In the genomic region with DNA sequence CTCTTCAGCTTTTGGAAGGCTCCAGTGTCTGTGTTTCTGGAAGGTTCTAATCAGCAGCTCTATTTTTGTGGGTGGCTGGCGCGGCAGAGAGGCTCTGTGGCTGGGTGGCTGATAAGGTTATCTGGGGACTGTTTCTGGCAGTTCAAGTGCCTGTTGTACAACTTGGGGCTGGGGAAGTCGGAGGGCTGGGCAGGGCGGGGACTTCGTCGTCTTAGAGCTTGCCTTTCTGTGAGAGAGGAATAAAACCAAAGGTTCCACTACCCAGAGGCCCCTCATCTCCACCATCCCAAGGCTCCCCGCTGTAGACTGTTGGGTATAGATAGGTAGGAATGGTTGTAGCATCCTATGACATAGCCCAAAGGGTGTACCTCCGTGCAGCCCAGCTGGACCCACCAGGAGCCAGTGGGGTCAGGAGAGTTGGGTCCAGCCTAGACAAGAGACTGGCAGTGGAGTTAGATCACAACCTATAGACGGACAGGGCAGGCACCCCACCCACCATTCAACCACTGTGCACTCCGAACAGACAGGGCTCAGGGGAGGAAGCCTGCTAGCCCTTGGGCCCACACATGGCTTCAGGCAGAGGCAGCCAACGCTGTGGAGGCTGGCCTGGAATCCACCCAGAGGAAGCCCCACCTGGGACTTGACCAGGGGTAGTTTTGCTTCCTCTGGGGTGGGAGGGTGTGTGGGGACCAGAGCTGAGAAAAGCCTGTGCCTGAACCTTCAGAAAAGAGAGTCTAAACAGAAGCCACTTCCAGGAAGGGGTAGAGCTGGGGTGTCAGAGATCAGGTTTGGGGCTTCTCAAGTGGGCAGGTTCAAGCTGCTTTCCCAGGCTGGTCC, we compare ENCODE assay signal across 8 mouse cellular contexts.
DNase-seq lines count a peak whose midpoint lies in the region; ATAC-seq and TF ChIP-seq lines count a peak whose summit lies in the region.
"Had no signal": no experiment of that assay in that cellular context is flagged by ENCODE, and none has a peak within 500 bp of the region (broad histone marks: within the 10 kb centered on the region; RNA-seq: fewer than 3 reads in every experiment).

No protein-coding gene starts in this region.

- ATAC-seq in liver, postnatal 0 days, result peak; percentile 92
- no peak for ATAC-seq in kidney, embryonic 14.5 days (ENCODE audit: low FRiP score, low TSS enrichment)

- H3K27me3 ChIP-seq in heart, embryonic 10.5 days (ENCODE audit: insufficient read depth, poor library complexity, severe bottlenecking), result no peaks in the 10 kb centered on the region
- H3K27me3 ChIP-seq in liver, postnatal 0 days (ENCODE audit: insufficient read depth, low read length), result no peaks in the 10 kb centered on the region
- no peaks in the 10 kb centered on the region for H3K27me3 ChIP-seq in kidney, embryonic 14.5 days (ENCODE audit: control insufficient read depth, insufficient read depth, low read length)
- H3K27me3 ChIP-seq: limb, embryonic 12.5 days had no signal

- H3K4me2 ChIP-seq in liver, postnatal 0 days (ENCODE audit: low read depth, low read length), result peak overlapping the region; percentile 62
- H3K4me2 ChIP-seq in kidney, embryonic 14.5 days (replicated peaks; ENCODE audit: low read depth, low read length), result no peak overlapping the region
- H3K4me2 ChIP-seq: limb, embryonic 12.5 days had no signal

- H3K4me3 ChIP-seq in heart, embryonic 10.5 days, result peak overlapping the region; percentile 32; the same call in 1 of the 2 replicates
- H3K4me3 ChIP-seq in liver, postnatal 0 days (ENCODE audit: low read depth, low read length), result 0 out of 2 replicates have a peak overlapping the region, but pooled peaks have one; percentile 3
- H3K4me3 ChIP-seq in kidney, embryonic 14.5 days (ENCODE audit: low read length), result no peak overlapping the region
- H3K4me3 ChIP-seq: limb, embryonic 12.5 days had no signal

- peaks cover 76% of the 10 kb centered on the region for H3K4me1 ChIP-seq in heart, embryonic 10.5 days
- H3K4me1 ChIP-seq in liver, postnatal 0 days (ENCODE audit: insufficient read depth), result peaks cover 77% of the 10 kb centered on the region
- H3K4me1 ChIP-seq in kidney, embryonic 14.5 days (ENCODE audit: control insufficient read depth, insufficient read depth, low read length), result peaks cover 5% of the 10 kb centered on the region; the same call in 1 of the 2 replicates

- no peaks in the 10 kb centered on the region for H3K9me3 ChIP-seq in heart, embryonic 10.5 days
- no peaks in the 10 kb centered on the region for H3K9me3 ChIP-seq in liver, postnatal 0 days (ENCODE audit: low read length)
- H3K9me3 ChIP-seq in kidney, embryonic 14.5 days (ENCODE audit: control insufficient read depth, low read length), result no peaks in the 10 kb centered on the region
- H3K9me3 ChIP-seq: limb, embryonic 12.5 days had no signal

- peak; percentile 97 for TF ChIP-seq EP300 in liver, postnatal 0 days (IDR thresholded peaks at IDR 0.05; ENCODE audit: low read depth)

- H3K36me3 ChIP-seq in heart, embryonic 10.5 days, result no peaks in the 10 kb centered on the region
- H3K36me3 ChIP-seq in liver, postnatal 0 days (replicated peaks; ENCODE audit: insufficient read depth, low read length), result no peaks in the 10 kb centered on the region
- H3K36me3 ChIP-seq in kidney, embryonic 14.5 days (ENCODE audit: control insufficient read depth, insufficient read depth, low read length), result no peaks in the 10 kb centered on the region
- H3K36me3 ChIP-seq: limb, embryonic 12.5 days had no signal

- peak overlapping the region; percentile 61 for H3K9ac ChIP-seq in liver, postnatal 0 days (replicated peaks)
- H3K9ac ChIP-seq in kidney, embryonic 14.5 days (ENCODE audit: low read depth, low read length), result no peak overlapping the region
- H3K9ac ChIP-seq: limb, embryonic 12.5 days had no signal

- 19% methylated on average over 11 of the region's 11 CpGs for WGBS in heart, embryonic 10.5 days
- WGBS in liver, postnatal 0 days (ENCODE audit: insufficient replicate concordance), result 33% methylated on average over 11 of the region's 11 CpGs
- WGBS in kidney, embryonic 14.5 days, result 83% methylated on average over 11 of the region's 11 CpGs

- peak; percentile 28 for DNase-seq in thymus, postnatal 0 days (ENCODE audit: low spot score)
- no peak for DNase-seq in thymus, postnatal 10 days (ENCODE audit: low spot score in 2 of 2)
- DNase-seq in heart, embryonic 10.5 days (ENCODE audit: low spot score), result peak; percentile 96
- peak; percentile 77 for DNase-seq in liver, postnatal 0 days
- DNase-seq in cerebellum, postnatal 14 days, result no peak
- no peak for DNase-seq in embryo, embryonic 11 days

- TF ChIP-seq CTCF in liver, postnatal 0 days (IDR thresholded peaks at IDR 0.05; ENCODE audit: low read depth), result no peak

- H3K27ac ChIP-seq in heart, embryonic 10.5 days, result peak overlapping the region; percentile 94
- peak overlapping the region; percentile 98 for H3K27ac ChIP-seq in liver, postnatal 0 days (ENCODE audit: low read depth)
- no peak overlapping the region for H3K27ac ChIP-seq in kidney, embryonic 14.5 days (ENCODE audit: low read depth, low read length)
- H3K27ac ChIP-seq: limb, embryonic 12.5 days had no signal

Comparison
In these comparisons a context has a peak if more than half of its experiments do, and no peak if none do; other contexts are left out.
1. DNase-seq: peak in thymus, postnatal 0 days (single experiment), heart, embryonic 10.5 days (single experiment) and liver, postnatal 0 days (single experiment); none in thymus, postnatal 10 days (0 of 2), cerebellum, postnatal 14 days (0 of 2) and embryo, embryonic 11 days (single experiment).